In genomic region chr16:5050251-5051110, GRCm38 (mm10) we compare ENCODE assay signal across 8 mouse cellular contexts. TPM values are rescaled to one million over a fixed set of nuclear protein-coding genes. Genes with fewer than 3 reads are reported as not detected.
DNase-seq lines count a peak whose midpoint lies in the region; ATAC-seq and TF ChIP-seq lines count a peak whose summit lies in the region.

No protein-coding gene starts in this region.

- peak overlapping the region; percentile 98 for H3K27ac ChIP-seq in embryonic facial prominence, embryonic 14.5 days (replicated peaks; ENCODE audit: low read depth, low read length)
- peak overlapping the region; percentile 97 for H3K27ac ChIP-seq in heart, embryonic 11.5 days (ENCODE audit: low read depth, low read length)
- H3K27ac ChIP-seq in kidney, postnatal 0 days: peak overlapping the region; percentile 99
- peak overlapping the region; percentile 98 for H3K27ac ChIP-seq in liver, embryonic 15.5 days (replicated peaks)
- peak overlapping the region; percentile 98 for H3K27ac ChIP-seq in stomach, embryonic 15.5 days

- DNase-seq in B cell, adult 2 months: peak; percentile 62 to 71
- peak; percentile 90 for DNase-seq in adrenal gland, postnatal 14 days
- DNase-seq in embryonic facial prominence, embryonic 14.5 days (ENCODE audit: low spot score): peak; percentile 88
- peak; percentile 88 for DNase-seq in kidney, postnatal 0 days (ENCODE audit: low spot score)
- DNase-seq in neural tube, embryonic 10.5 days (ENCODE audit: extremely low spot score, low spot score): peak; percentile 82

- WGBS in embryonic facial prominence, embryonic 14.5 days: under 1% methylated on average over 54 of the region's 78 CpGs
- WGBS in heart, embryonic 11.5 days (ENCODE audit: insufficient replicate concordance): under 1% methylated on average over 78 of the region's 78 CpGs
- WGBS in kidney, postnatal 0 days: under 1% methylated on average over 78 of the region's 78 CpGs
- WGBS in liver, embryonic 15.5 days (ENCODE audit: insufficient replicate concordance): under 1% methylated on average over 77 of the region's 78 CpGs
- WGBS in stomach, embryonic 15.5 days: under 1% methylated on average over 78 of the region's 78 CpGs

- no peaks in the 10 kb centered on the region for H3K27me3 ChIP-seq in embryonic facial prominence, embryonic 14.5 days (replicated peaks; ENCODE audit: control insufficient read depth, insufficient read depth, low read length)
- no peaks in the 10 kb centered on the region for H3K27me3 ChIP-seq in heart, embryonic 11.5 days (ENCODE audit: control insufficient read depth, insufficient read depth, low read length)
- no peaks in the 10 kb centered on the region for H3K27me3 ChIP-seq in kidney, postnatal 0 days (ENCODE audit: insufficient read depth, low read length)
- no peaks in the 10 kb centered on the region for H3K27me3 ChIP-seq in liver, embryonic 15.5 days
- H3K27me3 ChIP-seq in stomach, embryonic 15.5 days (replicated peaks): no peaks in the 10 kb centered on the region

- peak overlapping the region; percentile 93 for H3K9ac ChIP-seq in embryonic facial prominence, embryonic 14.5 days (ENCODE audit: low read depth, low read length)
- peak overlapping the region; percentile 94 for H3K9ac ChIP-seq in heart, embryonic 11.5 days (ENCODE audit: low read depth, low read length)
- peak overlapping the region; percentile 93 for H3K9ac ChIP-seq in kidney, postnatal 0 days (ENCODE audit: low read depth, low read length)
- H3K9ac ChIP-seq in liver, embryonic 15.5 days: peak overlapping the region; percentile 93
- H3K9ac ChIP-seq in stomach, embryonic 15.5 days: peak overlapping the region; percentile 95

- peak; percentile 64 for ATAC-seq in embryonic facial prominence, embryonic 14.5 days (ENCODE audit: low read depth)
- ATAC-seq in heart, embryonic 11.5 days (replicated peaks; ENCODE audit: insufficient number of reproducible peaks, low FRiP score, low TSS enrichment): peak; percentile 62
- peak; percentile 78 for ATAC-seq in kidney, postnatal 0 days (replicated peaks; ENCODE audit: low FRiP score, low read depth)
- ATAC-seq in liver, embryonic 15.5 days (ENCODE audit: insufficient read depth): peak; percentile 70
- peak; percentile 47 for ATAC-seq in stomach, embryonic 15.5 days (ENCODE audit: insufficient read depth, low FRiP score, low read depth)

- no peaks in the 10 kb centered on the region for H3K9me3 ChIP-seq in embryonic facial prominence, embryonic 14.5 days (ENCODE audit: control insufficient read depth, low read length)
- no peaks in the 10 kb centered on the region for H3K9me3 ChIP-seq in heart, embryonic 11.5 days (replicated peaks; ENCODE audit: control insufficient read depth, low read length)
- no peaks in the 10 kb centered on the region for H3K9me3 ChIP-seq in kidney, postnatal 0 days (replicated peaks; ENCODE audit: low read length)
- H3K9me3 ChIP-seq in liver, embryonic 15.5 days (replicated peaks): no peaks in the 10 kb centered on the region
- H3K9me3 ChIP-seq in stomach, embryonic 15.5 days: no peaks in the 10 kb centered on the region

- H3K4me2 ChIP-seq in embryonic facial prominence, embryonic 14.5 days (ENCODE audit: low read depth, low read length): peak overlapping the region; percentile 86
- peak overlapping the region; percentile 96 for H3K4me2 ChIP-seq in heart, embryonic 11.5 days
- peak overlapping the region; percentile 61 for H3K4me2 ChIP-seq in kidney, postnatal 0 days (ENCODE audit: low read length)
- peak overlapping the region; percentile 84 for H3K4me2 ChIP-seq in liver, embryonic 15.5 days
- peak overlapping the region; percentile 87 for H3K4me2 ChIP-seq in stomach, embryonic 15.5 days

- peak overlapping the region; percentile 86 for H3K4me3 ChIP-seq in embryonic facial prominence, embryonic 14.5 days (ENCODE audit: low read depth, low read length)
- H3K4me3 ChIP-seq in heart, embryonic 11.5 days (ENCODE audit: low read depth, low read length): peak overlapping the region; percentile 97
- peak overlapping the region; percentile 95 for H3K4me3 ChIP-seq in kidney, postnatal 0 days (replicated peaks; ENCODE audit: low read depth, low read length)
- H3K4me3 ChIP-seq in liver, embryonic 15.5 days (replicated peaks): peak overlapping the region; percentile 93
- peak overlapping the region; percentile 97 for H3K4me3 ChIP-seq in stomach, embryonic 15.5 days (replicated peaks)

- H3K36me3 ChIP-seq in embryonic facial prominence, embryonic 14.5 days (ENCODE audit: control insufficient read depth, insufficient read depth, low read length): peaks cover 42% of the 10 kb centered on the region
- peaks cover 16% of the 10 kb centered on the region; the same call in 1 of the 2 replicates for H3K36me3 ChIP-seq in heart, embryonic 11.5 days (ENCODE audit: control insufficient read depth, insufficient read depth, low read length)
- peaks cover 16% of the 10 kb centered on the region for H3K36me3 ChIP-seq in kidney, postnatal 0 days (ENCODE audit: insufficient read depth, low read length)
- H3K36me3 ChIP-seq in liver, embryonic 15.5 days (replicated peaks): peaks cover 42% of the 10 kb centered on the region
- H3K36me3 ChIP-seq in stomach, embryonic 15.5 days: peaks cover 18% of the 10 kb centered on the region

- TF ChIP-seq CTCF in kidney, postnatal 0 days (IDR thresholded peaks at IDR 0.05; ENCODE audit: low read depth): peak; percentile 23; the same call in 1 of the 2 replicates

- peaks cover 16% of the 10 kb centered on the region for H3K4me1 ChIP-seq in embryonic facial prominence, embryonic 14.5 days (ENCODE audit: control insufficient read depth, insufficient read depth, low read length)
- peaks cover 14% of the 10 kb centered on the region; the same call in 1 of the 2 replicates for H3K4me1 ChIP-seq in heart, embryonic 11.5 days (ENCODE audit: control insufficient read depth, insufficient read depth, low read length)
- H3K4me1 ChIP-seq in kidney, postnatal 0 days (replicated peaks; ENCODE audit: insufficient read depth, low read length): peaks cover 20% of the 10 kb centered on the region
- peaks cover 32% of the 10 kb centered on the region for H3K4me1 ChIP-seq in liver, embryonic 15.5 days (replicated peaks)
- H3K4me1 ChIP-seq in stomach, embryonic 15.5 days: peaks cover 16% of the 10 kb centered on the region; the same call in 1 of the 2 replicates

RNA-seq across cellular contexts. Expression of gene Ubn1, which starts 0.6 kb away (rescaled TPM):
- total RNA-seq in adrenal gland, postnatal 14 days (2021): 37.2 and 37.4 TPM in 2 replicates
- polyA plus RNA-seq in embryonic facial prominence, embryonic 14.5 days (2014; fragmentation: Nextera tagmentation; extraction: Ambion mirVana): 24.0 and 24.2 TPM in 2 replicates
- polyA plus RNA-seq in heart, embryonic 11.5 days (2014; fragmentation: Nextera tagmentation; extraction: Ambion mirVana): 16.6 and 16.8 TPM in 2 replicates
- polyA plus RNA-seq in kidney, postnatal 0 days (2015; fragmentation: Nextera tagmentation; extraction: Ambion mirVana): 15.2 and 16.8 TPM in 2 replicates
- 8.5 and 9.5 TPM in 2 replicates for polyA plus RNA-seq in liver, embryonic 15.5 days (2015; fragmentation: Nextera tagmentation; extraction: Ambion mirVana)
- polyA plus RNA-seq in stomach, embryonic 15.5 days (2015; fragmentation: Nextera tagmentation; extraction: Ambion mirVana): 16.8 and 17.9 TPM in 2 replicates

RNA-seq across cellular contexts. Expression of gene Glyr1, which starts 0.8 kb away (rescaled TPM):
- 86.6 and 89.9 TPM in 2 replicates for total RNA-seq in adrenal gland, postnatal 14 days (2021)
- polyA plus RNA-seq in embryonic facial prominence, embryonic 14.5 days (2014; fragmentation: Nextera tagmentation; extraction: Ambion mirVana): 91.3 and 96.0 TPM in 2 replicates
- 58.9 and 88.6 TPM in 2 replicates for polyA plus RNA-seq in heart, embryonic 11.5 days (2014; fragmentation: Nextera tagmentation; extraction: Ambion mirVana)
- polyA plus RNA-seq in kidney, postnatal 0 days (2015; fragmentation: Nextera tagmentation; extraction: Ambion mirVana): 108 and 120 TPM in 2 replicates
- 41.6 and 46.0 TPM in 2 replicates for polyA plus RNA-seq in liver, embryonic 15.5 days (2015; fragmentation: Nextera tagmentation; extraction: Ambion mirVana)
- 118 and 138 TPM in 2 replicates for polyA plus RNA-seq in stomach, embryonic 15.5 days (2015; fragmentation: Nextera tagmentation; extraction: Ambion mirVana)

RNA-seq across cellular contexts. Expression of gene Rogdi, which starts 37.1 kb away (rescaled TPM):
- 32.0 and 37.3 TPM in 2 replicates for total RNA-seq in adrenal gland, postnatal 14 days (2021)
- polyA plus RNA-seq in embryonic facial prominence, embryonic 14.5 days (2014; fragmentation: Nextera tagmentation; extraction: Ambion mirVana): 50.2 and 53.0 TPM in 2 replicates
- 50.1 and 54.4 TPM in 2 replicates for polyA plus RNA-seq in heart, embryonic 11.5 days (2014; fragmentation: Nextera tagmentation; extraction: Ambion mirVana)
- 90.7 and 106 TPM in 2 replicates for polyA plus RNA-seq in kidney, postnatal 0 days (2015; fragmentation: Nextera tagmentation; extraction: Ambion mirVana)
- polyA plus RNA-seq in liver, embryonic 15.5 days (2015; fragmentation: Nextera tagmentation; extraction: Ambion mirVana): 65.2 and 78.7 TPM in 2 replicates
- 54.9 and 57.0 TPM in 2 replicates for polyA plus RNA-seq in stomach, embryonic 15.5 days (2015; fragmentation: Nextera tagmentation; extraction: Ambion mirVana)

RNA-seq across cellular contexts. Expression of gene Smim22, which starts 43.4 kb away (rescaled TPM):
- not detected in 2 replicates for total RNA-seq in adrenal gland, postnatal 14 days (2021)
- polyA plus RNA-seq in embryonic facial prominence, embryonic 14.5 days (2014; fragmentation: Nextera tagmentation; extraction: Ambion mirVana): 5.8 and 9.3 TPM in 2 replicates
- polyA plus RNA-seq in heart, embryonic 11.5 days (2014; fragmentation: Nextera tagmentation; extraction: Ambion mirVana): 1.6 and 3.2 TPM in 2 replicates
- 30.9 and 38.3 TPM in 2 replicates for polyA plus RNA-seq in kidney, postnatal 0 days (2015; fragmentation: Nextera tagmentation; extraction: Ambion mirVana)
- 7.5 and 9.1 TPM in 2 replicates for polyA plus RNA-seq in liver, embryonic 15.5 days (2015; fragmentation: Nextera tagmentation; extraction: Ambion mirVana)
- polyA plus RNA-seq in stomach, embryonic 15.5 days (2015; fragmentation: Nextera tagmentation; extraction: Ambion mirVana): 59.7 and 65.9 TPM in 2 replicates

RNA-seq across cellular contexts. Expression of gene Sept12, which starts 52.8 kb away (rescaled TPM):
- total RNA-seq in adrenal gland, postnatal 14 days (2021): not detected in 2 replicates
- 0.22 TPM in 1 of 2 replicates, not detected in the other for polyA plus RNA-seq in embryonic facial prominence, embryonic 14.5 days (2014; fragmentation: Nextera tagmentation; extraction: Ambion mirVana)
- polyA plus RNA-seq in heart, embryonic 11.5 days (2014; fragmentation: Nextera tagmentation; extraction: Ambion mirVana): not detected in 2 replicates
- polyA plus RNA-seq in kidney, postnatal 0 days (2015; fragmentation: Nextera tagmentation; extraction: Ambion mirVana): not detected in 2 replicates
- not detected in 2 replicates for polyA plus RNA-seq in liver, embryonic 15.5 days (2015; fragmentation: Nextera tagmentation; extraction: Ambion mirVana)
- polyA plus RNA-seq in stomach, embryonic 15.5 days (2015; fragmentation: Nextera tagmentation; extraction: Ambion mirVana): not detected in 2 replicates

Comparison
In these comparisons a context has a peak if more than half of its experiments do, and no peak if none do; other contexts are left out.
1. Peak in every context shown above with its lines: DNase-seq, ATAC-seq, H3K4me3 ChIP-seq and H3K27ac ChIP-seq.